Mouse (Mus musculus): Measurements from ENCODE around the gene Evi5l. TPM values are rescaled to one million over a fixed set of nuclear protein-coding genes. Genes with fewer than 3 reads are reported as not detected.
A peak's percentile ranks its signal among the peaks of the same experiment; 100 is the strongest.

The Evi5l gene
- total RNA-seq, 2 experiments from 2014 or later: 98.7 to 111 TPM

DNA sequence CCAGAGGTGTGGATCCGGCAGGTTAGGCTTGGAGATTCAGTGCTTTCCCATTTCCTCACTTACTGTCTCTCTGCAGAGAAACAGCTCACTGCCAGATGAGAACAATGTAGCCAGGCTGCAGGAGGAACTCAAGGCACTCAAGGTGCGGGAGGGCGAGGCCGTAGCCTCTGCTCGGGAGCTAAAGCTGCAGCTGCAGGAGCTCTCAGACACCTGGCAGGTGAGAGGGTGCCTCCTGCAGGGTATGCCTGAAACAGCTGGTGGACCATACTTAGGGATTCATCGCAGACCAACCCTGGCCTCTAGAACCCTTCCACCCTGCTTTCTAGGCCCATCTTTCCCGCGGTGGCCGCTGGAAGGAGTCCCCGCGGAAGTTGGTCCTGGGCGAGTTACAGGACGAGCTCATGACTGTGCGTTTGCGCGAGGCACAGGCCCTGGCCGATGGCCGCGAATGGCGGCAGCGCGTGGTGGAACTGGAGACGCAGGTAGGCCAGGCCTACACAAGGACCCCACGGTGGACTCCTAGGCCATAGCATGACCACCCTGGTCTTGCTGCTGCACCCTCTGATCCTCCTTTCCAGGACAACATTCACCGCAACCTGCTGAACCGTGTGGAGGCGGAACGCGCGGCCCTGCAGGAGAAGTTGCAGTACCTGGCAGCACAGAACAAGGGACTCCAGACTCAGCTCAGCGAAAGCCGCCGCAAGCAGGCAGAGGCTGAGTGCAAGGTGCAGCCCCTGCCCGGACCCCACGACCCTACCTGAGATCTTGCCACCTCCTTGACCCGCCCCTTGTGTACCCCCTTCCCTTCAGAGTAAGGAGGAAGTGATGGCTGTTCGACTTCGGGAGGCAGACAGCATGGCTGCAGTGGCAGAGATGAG lies 39.1 kb downstream of the Evi5l start:
- no peak for DNase-seq

DNA sequence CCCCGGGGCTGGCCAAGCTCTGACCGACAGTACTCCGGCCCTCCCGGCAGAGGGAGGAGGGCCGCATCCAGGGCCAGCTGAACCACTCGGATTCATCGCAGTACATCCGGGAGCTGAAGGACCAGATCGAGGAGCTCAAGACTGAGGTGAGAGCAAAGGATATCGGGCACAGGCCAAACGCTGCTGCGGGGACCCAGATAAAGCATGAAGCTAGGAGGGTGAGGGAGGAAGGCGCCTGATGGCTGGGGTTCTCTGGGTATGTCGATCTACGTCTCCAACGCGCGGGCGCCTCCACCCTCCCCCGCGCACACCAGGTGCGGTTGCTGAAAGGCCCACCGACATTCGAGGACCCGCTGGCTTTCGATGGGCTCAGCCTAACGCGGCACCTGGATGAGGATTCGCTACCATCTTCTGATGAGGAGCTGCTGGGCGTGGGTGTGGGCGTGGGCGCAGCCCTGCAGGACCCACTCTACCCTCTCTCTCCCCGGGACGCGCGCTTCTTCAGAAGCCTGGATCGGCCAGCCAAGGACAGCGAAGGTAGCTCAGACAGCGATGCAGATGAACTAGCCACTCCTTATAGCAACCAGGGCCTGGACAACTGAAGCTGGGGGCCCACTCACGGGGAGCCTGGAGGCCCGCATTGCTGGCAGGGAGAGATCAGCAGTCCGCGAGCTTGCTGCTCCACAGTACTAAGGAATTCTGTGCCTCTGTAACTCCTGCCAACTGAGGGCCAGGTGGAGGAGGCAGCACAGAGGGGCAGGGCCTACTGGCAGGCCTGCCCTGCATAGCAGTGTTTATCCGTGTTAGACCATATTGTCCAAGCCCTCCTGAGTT lies 40.0 kb downstream of the Evi5l start:
- peak in 1 of 2 experiments; percentile 29 for DNase-seq

DNA sequence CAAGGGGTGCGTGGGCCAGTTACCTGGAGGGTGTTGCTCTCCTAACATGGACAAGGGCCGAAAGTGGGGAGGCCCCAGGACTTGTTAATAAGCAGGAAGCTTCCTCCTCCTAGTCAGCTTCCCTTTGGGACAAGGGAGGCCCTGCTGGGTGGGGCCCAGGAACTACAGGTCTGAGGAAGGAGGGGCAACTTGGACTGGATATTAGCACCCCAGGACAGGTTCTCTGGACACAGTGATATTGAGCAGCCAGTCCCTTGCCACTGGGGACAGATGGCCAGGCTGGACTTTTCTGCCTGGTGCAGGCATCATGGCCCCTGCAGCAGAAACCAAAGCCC lies 40.6 kb downstream of the Evi5l start:
- no peak for DNase-seq

DNA sequence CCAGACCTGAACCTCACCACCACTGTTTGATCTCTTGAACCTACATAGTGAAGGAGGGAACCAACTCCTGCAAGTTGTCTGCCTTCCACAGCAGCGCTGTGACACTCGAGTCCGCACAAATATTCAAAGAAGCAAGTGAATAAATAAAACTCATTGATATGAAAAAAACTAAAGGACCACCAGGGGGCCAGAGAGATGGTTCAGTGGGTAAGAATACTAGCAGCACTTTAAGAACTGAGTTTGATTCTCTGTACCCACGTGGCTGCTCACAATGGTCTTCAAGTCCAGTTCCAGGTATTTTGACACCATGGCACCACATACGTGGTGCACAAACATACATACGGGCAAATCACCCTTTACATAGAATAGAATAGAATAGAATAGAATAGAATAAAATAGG lies 44.7 kb downstream of the Evi5l start:
- DNase-seq: no peak

DNA sequence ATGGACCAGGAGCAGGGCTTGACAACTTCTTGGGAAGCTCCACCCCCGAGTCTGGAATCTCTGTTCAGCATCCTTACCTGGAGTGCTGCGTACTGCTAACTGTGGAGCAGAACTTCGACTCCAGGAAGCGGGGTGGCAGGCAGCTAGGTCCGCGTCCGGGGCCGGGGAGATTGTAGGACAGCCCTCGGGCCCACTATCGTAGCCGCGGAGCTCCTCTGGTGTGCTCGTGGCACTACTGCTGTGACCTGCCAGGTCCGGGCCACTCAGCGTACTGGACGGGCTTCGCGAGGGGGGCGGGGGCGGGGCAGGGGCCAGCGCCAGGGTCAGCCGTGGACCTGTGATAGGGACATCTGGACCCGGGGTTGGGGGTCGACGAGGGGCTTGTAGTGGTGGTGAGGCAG lies 46.4 kb downstream of the Evi5l start:
- no peak for DNase-seq

DNA sequence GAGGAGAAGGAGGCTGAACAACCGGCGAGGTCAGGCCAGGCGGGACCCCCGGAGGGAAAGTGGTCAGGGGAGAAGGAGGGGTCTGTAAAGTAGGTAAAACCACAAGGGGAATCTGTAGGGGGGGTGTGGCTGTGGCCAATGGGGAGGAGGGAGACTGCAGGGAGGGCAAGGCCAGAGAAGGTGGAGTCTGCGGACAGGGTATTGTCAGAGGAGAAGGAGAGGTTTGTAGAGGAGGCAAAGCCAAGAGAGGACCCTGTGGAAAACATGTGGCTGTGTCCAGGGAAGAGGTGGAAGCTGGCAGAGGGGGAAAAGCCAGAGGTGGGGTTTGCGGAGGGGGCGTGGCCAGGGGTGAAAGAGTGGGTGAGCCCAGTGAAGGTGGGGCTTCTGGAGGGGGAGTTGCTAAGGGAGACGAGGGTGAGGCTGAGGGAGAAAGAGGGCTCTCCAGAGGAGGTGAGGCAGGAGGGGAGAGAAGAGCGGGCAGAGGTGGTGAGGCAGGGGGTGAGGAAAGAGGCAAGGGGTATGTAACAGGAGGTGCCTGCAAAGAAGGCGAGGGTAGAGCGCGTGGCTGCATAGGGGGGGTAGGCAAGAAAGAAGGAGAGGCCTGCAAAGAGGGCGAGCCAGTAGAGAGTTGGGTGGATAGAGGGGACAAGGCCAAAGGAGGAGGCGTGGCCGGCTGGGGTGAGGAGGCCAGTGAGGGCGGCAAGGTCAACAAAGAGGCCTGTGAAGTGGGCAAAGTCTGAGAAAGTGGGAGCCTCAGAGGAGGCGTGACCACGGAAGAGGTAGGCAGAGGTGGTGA lies 47.0 kb downstream of the Evi5l start:
- DNase-seq: peak in 1 of 2 experiments; percentile 40

DNA sequence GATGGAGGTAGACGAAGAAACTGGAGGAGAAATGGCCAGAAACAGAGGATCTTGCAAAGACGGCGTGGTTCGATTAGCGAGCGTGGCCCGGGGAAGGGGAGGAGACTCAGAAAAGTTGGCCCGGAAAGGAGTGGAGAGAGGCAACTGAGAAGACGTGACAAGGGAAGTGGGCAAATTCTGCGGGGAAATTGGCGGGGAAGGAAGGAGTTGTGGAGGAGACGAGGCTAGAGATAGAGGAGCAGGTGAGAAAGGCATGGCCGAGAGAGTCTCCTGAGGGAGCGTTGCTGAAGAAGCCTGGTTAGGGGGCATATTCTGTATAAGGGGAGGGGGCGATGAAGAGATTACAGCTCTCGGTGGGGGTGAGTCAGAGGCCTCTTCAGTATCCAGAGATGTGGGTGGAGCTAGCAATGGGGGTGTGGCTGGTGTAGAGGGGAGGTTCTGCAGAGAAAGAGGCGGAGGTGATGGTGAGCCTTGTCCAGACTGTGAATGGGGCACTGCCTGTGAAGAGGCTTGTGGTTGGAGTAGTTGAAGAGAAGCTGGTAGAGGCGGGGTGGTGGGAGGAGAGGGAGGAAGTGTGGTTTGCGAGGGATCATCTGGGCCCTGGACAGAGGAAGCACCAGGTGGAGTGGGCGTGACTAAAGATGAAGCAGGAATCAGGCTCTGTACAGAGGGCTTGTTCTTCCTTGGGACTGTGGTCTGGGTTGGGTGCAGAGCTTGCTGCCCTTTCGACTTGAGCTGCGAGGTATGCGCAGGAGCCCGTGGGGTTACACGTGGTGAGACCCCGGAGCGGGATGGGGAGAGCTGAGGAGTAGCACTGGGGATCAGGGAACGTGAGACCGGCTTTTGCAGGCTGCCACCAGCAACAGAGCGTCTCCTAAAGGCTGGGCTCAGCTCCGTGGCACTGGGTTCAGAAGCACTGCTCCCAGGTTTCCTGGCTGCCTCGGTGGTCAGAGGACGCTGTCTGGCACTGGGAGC lies 47.9 kb downstream of the Evi5l start:
- no peak for DNase-seq

DNA sequence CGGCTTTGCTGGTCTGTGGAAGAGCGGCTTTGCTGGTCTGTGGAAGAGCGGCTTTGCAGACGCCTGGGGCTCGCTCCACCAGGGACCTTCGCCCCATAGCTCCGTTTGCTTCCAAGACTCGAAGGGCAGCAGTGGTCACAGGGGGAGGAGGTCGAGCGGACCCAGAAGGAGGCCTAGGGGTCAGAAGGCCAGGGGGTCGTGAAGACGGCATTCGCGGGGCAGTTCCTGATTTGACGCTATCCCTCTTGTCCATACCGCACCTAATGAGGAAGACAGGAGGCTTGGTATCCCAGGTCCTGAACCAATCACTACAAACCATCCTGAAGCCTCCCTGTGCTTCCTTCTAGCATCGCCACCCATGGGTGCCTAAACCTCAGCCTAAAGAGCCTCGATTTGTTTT lies 49.9 kb downstream of the Evi5l start:
- DNase-seq: no peak

DNA sequence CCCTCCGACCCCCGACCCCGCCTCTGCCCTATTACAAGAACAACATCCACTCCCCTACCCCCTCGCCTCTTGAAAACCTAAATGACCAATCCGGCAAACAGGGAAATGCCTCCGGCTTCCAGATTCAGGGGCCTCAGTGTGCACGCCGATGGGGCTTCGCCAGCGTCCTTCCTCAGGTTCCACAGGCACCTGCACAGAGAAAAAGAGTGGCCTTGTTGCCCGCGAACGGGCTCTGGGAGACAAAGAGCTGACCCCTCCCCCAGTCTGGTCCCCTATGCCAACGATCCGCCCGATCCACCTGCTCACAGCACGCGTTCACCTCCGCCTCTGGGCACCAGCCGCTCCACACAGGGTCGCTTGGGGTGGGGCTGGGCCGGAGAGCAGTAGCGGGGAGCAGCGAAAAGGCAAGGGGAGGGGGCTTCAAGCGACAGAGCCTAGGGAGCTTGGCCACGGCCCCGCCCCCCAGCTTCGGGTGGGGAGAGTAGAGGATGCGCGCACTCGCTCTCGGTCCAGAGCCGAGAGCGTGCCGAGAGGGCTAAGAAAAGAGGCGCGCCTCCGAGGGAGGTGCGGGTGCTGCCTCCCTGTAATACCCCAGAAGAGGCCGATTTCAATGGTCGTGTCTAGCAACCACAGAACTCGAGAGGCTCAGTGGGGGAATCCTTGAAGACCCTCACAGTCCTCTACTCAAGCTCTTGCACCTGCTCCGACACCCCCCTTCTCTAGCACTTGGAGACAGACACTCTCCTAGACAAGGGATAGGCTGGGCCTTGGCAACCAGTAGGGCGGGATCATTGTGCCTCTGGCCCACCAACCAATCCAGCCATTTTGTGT lies 50.6 kb downstream of the Evi5l start, which contains the start of gene Prr36:
Gene Prr36 (minus strand): TSS at position 669 of the 831 bp plus-strand sequence.
- peak; percentile 60 to 70 for DNase-seq

DNA sequence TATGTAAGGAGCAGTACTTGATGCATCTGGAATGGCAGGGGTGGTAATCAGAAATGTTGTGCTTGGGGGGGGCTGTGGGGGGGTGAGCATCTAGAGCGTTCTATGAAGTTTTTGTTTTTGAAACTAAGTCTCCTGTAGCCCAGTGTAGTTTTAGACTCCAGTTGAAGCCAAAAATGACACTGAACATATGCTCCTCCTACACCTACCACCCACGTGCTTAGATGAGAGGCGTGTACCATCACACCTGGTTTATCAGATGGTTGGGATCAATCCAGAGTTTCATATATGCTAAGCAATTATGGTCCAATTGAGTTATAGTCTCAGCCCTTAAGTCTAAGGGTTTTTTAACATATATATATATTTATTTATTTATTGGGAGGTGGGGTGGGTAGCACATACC lies 53.2 kb downstream of the Evi5l start:
- no peak for DNase-seq

DNA sequence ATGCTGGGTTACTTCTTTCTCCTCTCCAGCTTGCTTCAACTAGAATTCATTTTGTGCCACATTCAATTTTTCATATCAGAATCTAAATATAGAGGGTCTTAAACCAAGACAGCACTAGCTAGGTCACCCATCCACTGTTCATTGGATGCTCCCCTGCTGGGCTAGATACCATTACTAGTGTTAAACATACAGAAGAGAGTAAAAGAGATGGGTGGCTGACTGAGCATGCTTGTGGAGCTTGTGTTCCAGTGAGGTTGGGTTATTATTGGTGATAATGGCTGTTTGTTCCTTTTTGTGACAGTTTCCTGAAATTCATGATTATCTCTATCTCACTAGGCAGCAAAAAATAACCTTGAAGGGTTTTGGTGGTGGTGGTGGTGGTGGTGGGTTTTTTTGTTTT lies 55.7 kb downstream of the Evi5l start:
- no peak for DNase-seq

DNA sequence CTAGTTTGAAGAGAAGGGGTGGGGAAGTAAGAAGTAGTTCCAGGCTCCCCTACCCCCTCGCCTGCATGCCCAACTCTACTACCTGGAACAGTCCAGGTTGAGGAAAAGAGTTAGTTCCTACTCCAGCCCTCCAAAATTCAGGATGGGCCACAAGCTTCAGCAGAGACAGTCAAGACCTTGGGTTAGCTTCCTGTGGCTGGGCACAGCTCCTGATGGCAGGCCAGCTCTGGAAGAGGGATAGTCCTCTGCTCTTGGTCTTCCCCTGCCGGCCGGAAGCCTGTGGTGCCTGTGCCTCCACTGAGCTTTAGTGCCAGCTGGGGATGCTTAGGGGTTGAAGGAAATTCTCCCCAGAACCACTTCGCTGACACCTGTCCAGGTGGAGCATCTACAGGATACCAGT lies 60.0 kb downstream of the Evi5l start:
- no peak for DNase-seq

DNA sequence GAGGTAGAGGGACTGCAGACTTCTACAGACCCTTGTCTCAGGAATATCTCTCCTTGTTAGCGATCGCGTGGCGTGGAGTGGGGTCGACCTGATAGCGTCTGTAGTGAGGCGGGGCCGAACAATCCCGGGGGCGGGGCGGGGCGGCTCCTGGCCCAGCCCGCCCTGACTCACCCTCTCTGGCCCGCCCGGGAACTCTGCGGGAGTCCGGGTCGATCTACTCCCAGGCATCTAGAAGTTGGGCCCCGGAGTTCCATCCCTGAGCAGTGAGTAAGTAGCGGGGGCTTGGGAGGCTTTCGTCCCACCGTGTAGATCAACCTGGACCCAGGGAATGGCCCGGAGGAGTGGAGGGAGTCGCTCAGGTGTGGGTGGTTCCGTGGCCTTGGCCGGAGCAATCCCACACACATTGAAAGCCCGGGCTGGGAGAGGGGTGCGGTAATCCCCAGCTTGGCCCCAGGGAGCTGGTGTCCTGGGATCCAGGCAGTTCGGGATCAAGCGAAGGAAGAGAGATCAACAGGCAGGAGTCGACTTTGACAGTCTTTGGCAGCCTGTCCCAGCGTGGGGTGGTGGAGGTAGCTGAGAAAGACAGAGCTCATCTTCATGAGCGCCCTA lies 60.5 kb downstream of the Evi5l start, which contains the start of gene Lrrc8e:
Gene Lrrc8e (plus strand): TSS at position 89 of the 609 bp plus-strand sequence.
- DNase-seq: peak in 1 of 2 experiments; percentile 3

DNA sequence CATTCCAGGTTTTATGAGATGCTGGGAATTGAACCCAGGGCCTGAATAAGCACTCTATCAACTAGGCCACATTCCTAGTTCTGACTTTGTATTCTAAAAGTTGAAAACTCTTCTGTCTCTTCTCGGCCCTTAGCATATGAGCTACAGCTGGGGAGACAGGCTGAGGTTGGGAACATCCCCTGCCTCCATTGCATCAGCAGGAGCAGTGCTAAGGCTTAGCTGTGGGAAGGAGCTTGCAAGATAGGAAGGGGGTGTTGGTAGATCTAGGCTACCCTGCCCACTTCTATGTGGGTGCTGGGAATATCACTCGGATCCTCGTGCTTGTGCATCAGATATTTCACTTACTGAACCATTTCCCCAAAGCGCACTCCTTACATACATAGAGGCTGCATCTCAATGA lies 61.6 kb downstream of the Evi5l start:
- peak in 1 of 2 experiments; percentile 1 for DNase-seq

DNA sequence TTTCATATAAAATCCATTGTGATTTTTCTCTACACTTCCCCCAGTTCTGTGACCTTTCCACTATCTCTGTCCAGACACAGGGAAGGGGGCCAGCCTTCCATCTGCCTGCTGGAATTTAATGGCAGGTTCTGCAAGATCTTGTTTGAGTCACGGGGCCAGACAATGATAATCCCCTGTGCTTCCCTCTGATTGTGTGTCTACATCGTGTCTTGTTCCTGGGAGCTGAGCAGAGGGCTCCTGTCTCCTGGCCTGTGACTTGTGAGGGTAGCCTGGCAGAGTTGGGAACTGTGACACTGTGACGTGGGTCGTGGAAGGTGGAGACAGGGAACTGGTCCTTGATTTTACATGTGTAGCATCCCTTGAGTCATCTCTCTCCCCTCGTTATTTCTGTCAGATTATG lies 63.4 kb downstream of the Evi5l start:
- DNase-seq: no peak

DNA sequence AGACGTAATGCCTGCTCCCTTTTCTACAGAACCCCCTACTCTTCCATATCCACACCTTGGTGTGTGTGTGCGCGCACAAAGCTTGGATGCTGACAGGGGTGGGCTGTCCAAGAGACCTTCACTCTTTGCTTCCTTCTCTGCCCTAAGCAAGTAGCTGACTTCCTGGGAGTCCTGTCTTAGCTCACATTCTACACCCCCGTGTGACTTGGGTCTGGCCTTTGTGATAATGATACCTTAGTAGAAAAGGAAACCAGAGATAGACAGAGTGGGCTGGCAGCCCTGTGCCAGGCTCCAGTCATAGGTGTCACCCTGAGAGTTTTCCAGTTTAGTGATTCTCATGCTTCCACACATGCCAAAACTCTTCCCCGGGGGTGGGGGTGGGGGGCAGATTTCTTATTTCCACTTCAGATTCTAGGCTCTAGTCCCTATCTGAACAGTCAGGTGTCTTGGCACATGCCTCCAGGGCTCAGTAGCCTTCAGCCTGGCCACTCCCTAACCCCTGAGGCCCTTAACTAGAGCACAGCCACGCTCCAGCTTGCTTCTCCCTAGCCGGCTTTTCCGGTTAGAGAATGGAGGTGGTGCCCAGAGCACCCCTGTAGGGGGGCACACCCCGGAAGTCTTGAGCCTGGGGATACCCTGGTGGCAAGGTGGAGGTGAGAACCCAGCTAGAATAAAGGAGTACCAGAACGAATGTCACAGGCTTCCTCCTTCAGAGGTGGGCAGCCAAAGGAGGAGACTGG lies 64.4 kb downstream of the Evi5l start:
- DNase-seq: no peak

DNA sequence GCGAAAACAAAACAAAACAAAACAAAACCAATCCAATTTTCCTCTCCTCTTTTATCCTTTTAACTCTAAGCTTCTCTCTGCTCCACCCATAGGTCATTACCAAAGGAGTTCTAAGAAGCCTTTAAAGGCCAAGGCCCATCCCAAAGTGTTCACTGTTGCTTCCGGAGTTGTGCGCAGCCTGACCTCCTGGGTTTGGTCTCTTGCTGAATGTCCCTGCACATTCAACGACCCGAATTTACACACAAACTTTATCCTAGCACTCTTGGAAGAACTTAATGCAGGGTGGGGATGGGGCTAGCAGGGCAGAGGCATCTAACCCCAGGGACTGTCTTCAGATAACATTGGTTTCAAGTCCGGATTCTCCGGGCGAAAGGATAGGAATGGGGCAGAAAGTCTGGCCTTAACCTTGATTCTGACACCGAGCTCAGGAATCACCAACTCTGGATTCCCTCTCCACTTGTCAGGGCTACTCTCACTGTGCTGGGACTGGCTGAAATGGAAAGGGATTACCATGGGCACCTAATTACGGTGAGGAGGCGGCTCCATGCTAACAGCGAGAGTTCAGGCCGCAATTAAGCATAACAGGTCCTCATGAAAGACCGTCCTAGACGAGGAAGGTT lies 71.6 kb downstream of the Evi5l start:
- peak in 1 of 2 experiments; percentile 16 for DNase-seq

DNA sequence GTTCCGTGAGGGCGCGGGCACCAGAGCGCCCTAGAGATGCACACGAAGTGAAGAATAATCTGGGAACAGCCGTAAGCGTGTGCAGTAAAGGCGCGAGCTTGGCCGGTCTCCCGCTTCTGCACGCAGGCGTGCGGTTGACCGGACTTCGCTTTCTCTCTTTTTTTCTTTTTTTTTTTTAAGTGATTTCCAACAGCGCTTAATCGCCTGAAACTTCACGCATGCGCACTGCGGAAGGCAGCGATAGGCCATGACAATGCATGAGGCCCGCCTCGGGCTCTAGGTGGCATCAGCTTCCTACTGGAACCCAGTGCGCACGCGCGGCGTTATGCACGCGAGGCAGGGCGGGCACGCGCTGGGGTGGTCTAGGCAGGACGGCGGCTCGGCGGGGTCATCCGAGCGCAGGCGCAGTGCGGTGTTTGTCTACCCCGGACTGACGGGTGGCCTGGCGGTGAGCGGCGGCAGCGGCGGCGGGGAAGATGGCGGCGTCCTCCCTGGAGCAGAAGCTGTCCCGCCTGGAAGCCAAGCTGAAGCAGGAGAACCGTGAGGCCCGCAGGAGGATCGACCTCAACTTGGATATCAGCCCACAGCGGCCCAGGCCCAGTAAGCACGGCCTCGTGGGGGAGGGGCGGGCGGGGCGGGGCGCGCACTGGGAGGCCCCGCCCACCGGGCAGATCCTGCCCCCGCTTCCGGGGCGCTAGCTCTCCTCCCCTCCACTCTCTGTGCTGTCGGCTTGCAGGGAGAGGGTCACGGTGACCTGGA lies 72.2 kb downstream of the Evi5l start, which contains the start of the genes Map2k7 and Gm49320:
Gene Map2k7 (plus strand): TSS at position 307 of the 759 bp plus-strand sequence.
Gene Gm49320 (plus strand): TSS at position 432 of the 759 bp plus-strand sequence.
- peak; percentile 100 for DNase-seq
